Mouse (Mus musculus) embryonic stem cell, embryonic (primary cell): ENCODE data around the gene Mtap.

Experiments used
- CTCF ChIA-PET, 4 experiments: fragments of 300-600 bp in 2 of 4; fragments of 350-600 bp in 2 of 4; sonication (Branson Sonifier 250); formaldehyde crosslinking; loops; one replicate each; lab custom pipeline; 2022; ENCODE audit warnings: inconsistent platforms in 2 of 4; lab: Charles Lee
- POLR2A ChIA-PET, 4 experiments: fragments of 300-600 bp in 2 of 4; fragments of 350-600 bp in 2 of 4; sonication (Branson Sonifier 250); formaldehyde crosslinking; loops; one replicate each; lab custom pipeline; 2022; ENCODE audit warnings: antibody characterized with exemption in 4 of 4, inconsistent platforms in 1 of 4; lab: Charles Lee

The Mtap gene

GRCm38 (mm10) chr4:89136906-89137541 is at the start of gene Mtap:
Gene Mtap (plus strand): TSS chr4:89137122.
- ChIA-PET POLR2A (interaction anchor here in 2 of 4 experiments (0.8 to 2.5 kb wide), 10 partner anchors 9 to 199 kb away, joined by 3 to 13 read pairs (median 4); partner anchors contain the start of gene Cdkn2a (in 1 of the 2)), CTCF (interaction anchor here in 3 of 4 experiments (0.6 to 2.8 kb wide), 10 partner anchors 8 to 370 kb away, joined by 3 to 12 read pairs (median 4); partner anchors contain the start of gene Cdkn2b (in 1 of the 3))

DNA sequence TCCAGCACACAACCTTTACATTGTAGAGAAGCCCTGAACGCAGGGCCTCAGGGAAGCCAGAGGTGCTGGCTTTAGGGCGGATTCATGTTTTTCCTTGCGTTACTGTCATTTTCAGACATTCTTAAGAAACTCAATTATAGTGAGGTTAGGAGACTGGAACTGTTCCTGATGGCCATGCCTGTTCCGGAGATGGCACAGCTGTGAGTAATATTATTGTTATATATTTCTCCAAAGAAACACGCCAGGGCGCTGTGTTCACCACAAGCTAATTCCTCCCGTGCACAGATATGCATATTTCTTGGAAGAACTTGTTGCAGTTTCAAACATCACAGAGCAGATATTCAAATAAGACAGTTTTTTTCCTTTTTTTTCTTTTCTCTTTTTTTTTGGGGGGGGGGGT is 47.8 kb upstream of the Mtap start:
- ChIA-PET CTCF (no interaction called here), POLR2A (no interaction called here)

DNA sequence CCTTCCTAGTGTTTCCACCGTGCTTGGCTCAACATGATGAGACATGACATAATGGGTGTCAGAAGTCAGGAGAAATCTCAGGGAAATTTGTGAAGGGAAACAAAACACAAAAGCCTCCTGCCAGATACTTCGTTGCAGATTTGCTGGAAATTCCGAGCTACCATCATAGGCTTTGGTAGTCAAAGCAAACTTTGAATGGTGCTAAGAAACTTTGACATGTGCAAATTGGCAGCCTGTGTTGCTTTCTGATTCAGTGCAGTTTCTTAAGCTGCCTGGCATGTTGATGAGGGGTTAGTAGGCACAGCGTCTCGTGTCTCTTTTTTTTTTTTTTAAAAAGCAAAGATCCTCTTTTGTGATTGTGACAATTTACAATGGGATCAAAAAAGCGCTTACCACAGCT is 46.7 kb upstream of the Mtap start:
- CTCF ChIA-PET, result no interaction called here
- POLR2A ChIA-PET, result no interaction called here

DNA sequence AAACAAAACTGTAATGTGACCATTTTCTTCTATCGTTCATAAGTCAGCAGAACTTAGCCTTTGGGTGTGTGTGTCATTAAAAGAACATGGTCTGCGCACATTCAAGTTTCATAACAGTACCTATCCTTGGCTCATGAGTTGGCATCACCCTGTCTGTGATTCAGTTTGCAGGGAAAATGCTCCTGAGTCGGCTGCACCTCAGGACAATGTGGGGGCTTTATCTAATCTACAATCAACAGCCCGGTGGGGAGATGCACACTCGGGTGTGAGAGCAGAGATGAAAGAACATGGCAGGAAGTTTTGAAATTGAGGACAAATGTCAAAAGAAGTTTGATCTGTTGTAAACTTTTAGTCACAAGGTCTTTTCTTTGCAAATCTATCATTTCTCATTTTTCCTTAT is 44.8 kb upstream of the Mtap start:
- POLR2A ChIA-PET, result interaction anchor here in 1 of 4 experiments (1.3 kb wide), 1 partner anchor 9 kb away, joined by 3 read pairs; no protein-coding TSS in a partner anchor
- CTCF ChIA-PET, result no interaction called here

- CTCF ChIA-PET, result interaction anchor here in 1 of 4 experiments (0.5 kb wide), 1 partner anchor 215 kb away, joined by 3 read pairs; no protein-coding TSS in a partner anchor
- POLR2A ChIA-PET, result no interaction called here
Measured at GRCm38 (mm10) chr4:89094773-89095172, 42.1 kb upstream of the Mtap start.

GRCm38 (mm10) chr4:89098261-89098660 is 38.7 kb upstream of the Mtap start:
- POLR2A ChIA-PET, result interaction anchor here in 1 of 4 experiments (0.6 to 0.8 kb wide), 2 partner anchors 20 to 46 kb away, joined by 3 read pairs; no protein-coding TSS in a partner anchor
- CTCF ChIA-PET, result interaction anchor here in 1 of 4 experiments (0.7 kb wide), 1 partner anchor 1170 kb away, joined by 3 read pairs; no protein-coding TSS in a partner anchor

GRCm38 (mm10) chr4:89101276-89101675 is 35.6 kb upstream of the Mtap start:
- CTCF ChIA-PET, result no interaction called here
- POLR2A ChIA-PET, result no interaction called here

DNA sequence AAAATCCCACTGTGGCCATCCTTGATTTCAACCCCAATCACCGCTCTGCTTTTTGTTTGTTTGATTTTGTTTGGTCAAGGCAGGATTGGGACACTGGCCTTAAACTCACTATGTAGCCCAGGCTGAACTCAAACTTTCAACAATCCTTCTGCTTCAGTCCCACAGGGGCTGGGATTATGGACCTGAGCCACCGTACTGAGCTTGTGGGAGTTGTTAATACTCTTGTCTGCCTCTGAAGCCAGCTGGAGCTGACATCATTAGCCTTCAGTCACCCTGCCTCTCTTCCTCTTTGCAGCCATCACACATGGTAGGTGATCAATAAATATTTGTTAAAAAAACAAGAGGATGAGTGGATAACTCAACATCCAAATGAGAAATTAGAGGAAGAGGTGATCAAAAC is 34.6 kb upstream of the Mtap start:
- CTCF ChIA-PET, result no interaction called here
- POLR2A ChIA-PET, result no interaction called here

DNA sequence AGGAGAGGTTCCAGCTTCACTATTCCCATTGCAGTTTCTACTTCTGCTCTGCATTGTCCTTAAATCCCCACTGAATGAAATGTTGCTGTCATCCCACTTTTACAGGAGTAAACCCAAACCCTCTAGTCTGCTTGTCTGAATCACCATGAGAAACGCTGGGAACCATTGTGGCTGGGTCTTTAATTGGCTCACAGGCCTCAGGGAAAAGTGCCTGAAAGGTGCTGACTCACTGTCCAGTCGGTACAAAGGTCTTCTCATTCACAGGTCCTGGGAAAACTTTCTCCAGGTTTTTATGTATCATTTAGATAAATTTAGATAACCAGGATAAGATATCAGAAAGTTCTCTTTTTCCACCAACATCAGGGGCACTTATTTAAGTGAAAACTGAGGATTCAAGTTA is 31.4 kb upstream of the Mtap start:
- CTCF ChIA-PET, result no interaction called here
- POLR2A ChIA-PET, result no interaction called here

DNA sequence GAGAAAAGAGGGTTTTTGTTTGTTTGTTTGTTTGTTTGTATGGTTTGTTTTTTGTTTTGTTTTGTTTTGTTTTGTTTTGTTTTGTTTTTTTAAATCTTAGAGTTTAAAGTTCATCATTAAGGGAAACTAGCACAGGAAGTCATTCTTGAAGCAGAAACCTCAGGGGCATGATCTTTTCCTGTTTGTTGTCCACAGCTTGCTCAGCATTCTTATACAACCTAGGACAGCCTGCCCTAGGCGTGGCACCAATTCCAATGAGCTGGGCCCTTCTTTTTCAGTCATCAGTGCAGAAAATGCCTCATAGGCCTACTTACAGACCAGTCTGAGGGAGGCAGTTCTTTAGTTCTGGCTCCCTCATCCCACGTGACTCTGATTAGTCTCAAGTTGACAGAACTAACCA is 30.4 kb upstream of the Mtap start:
- POLR2A ChIA-PET, result no interaction called here
- CTCF ChIA-PET, result interaction anchor here in 1 of 4 experiments (1.1 kb wide), 1 partner anchor 20 kb away, joined by 3 read pairs; no protein-coding TSS in a partner anchor

GRCm38 (mm10) chr4:89112168-89112710 is 24.7 kb upstream of the Mtap start:
- POLR2A ChIA-PET, result no interaction called here
- CTCF ChIA-PET, result interaction anchor here (0.7 to 1.5 kb wide), 4 partner anchors 17 to 199 kb away, joined by 3 to 11 read pairs (median 7); partner anchors contain the start of gene Cdkn2b (in 1 of the 4)

- ChIA-PET POLR2A (no interaction called here), CTCF (interaction anchor here (0.7 to 1.5 kb wide), 4 partner anchors 16 to 198 kb away, joined by 3 to 11 read pairs (median 7); partner anchors contain the start of gene Cdkn2b (in 1 of the 4))
Measured at GRCm38 (mm10) chr4:89112782-89113181, 24.1 kb upstream of the Mtap start.

DNA sequence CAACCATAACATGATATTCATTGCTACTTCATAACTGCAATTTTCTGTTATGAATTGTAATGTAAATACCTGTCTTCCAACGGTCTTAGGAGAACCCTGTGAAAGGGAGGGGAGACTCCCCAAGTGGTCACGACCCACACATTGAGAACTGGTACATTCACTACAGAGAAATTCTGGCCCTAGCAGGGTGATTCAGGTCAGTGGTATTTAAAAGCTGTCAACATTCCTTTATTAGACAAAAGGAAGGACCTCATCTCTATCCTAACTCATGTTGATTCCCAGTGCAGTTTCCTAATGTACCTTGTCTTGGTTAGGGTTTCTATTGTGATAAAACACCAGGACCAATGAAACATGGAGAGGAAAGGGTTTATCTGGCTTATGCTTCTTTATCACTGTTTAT is 20.9 kb upstream of the Mtap start:
- ChIA-PET POLR2A (no interaction called here), CTCF (no interaction called here)

GRCm38 (mm10) chr4:89119900-89120299 is 17.0 kb upstream of the Mtap start:
- CTCF ChIA-PET, result no interaction called here
- POLR2A ChIA-PET, result no interaction called here

DNA sequence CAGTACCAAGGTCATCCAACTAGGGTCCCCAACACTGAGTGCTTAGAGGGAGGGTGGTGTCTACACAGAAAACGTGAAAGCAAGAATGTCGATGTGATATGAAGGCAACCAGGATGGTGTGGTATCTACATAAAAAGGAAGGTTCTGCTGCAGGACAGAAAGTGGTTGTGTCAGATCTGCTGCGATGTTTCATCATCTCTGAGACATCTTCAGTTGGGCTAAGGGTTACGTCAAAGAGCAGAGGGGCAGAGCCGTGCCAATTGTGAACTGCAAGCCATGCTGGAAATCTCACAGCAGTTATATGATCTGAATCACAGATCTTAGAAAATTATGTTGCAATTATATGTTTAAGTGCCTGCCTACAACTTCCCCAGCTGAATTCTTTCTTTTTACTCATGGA is 16.6 kb upstream of the Mtap start:
- CTCF ChIA-PET, result no interaction called here
- POLR2A ChIA-PET, result no interaction called here

DNA sequence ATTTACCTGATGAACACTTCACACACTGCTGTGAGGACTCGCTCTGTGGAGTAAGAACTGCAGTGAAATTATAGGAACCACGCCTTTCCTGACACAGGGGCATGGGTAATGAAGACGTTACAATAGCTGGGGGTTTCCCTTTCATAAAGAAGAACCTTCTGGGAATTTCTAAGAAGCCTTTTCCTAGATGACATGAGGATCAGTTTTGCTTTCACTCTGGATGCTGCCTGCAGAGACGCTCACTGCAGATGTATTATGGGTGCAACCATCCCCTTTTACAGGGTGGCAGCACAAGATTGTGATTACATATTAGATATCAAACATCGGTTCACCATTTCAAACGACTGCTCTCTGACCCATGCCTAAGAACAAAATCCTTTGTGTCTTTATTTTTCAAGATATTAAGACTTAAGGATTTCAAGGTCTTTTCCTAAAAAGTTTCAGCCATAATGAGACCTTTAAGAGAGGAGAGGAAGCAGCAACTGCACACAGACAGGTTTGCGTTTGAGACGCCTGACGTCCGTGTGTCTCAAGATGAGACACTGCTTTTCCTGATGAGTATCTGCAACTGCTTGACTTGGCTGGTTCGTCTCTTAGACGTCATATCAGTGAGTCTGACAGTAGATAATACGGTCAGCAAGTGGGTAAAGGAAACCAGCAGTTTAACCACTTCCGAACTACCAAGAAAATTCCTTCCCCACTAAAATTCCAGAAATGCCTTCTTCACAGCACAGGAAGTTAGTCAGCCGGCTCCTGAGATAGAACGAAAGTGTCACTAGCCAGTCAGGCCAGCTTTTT is 13.3 kb upstream of the Mtap start:
- ChIA-PET CTCF (interaction anchor here in 1 of 4 experiments (0.7 kb wide), 1 partner anchor 357 kb away, joined by 4 read pairs; no protein-coding TSS in a partner anchor), POLR2A (interaction anchor here in 1 of 4 experiments (0.7 kb wide), 1 partner anchor 685 kb away, joined by 3 read pairs; the partner anchor contains the start of gene Hacd4)

- ChIA-PET POLR2A (interaction anchor here in 1 of 4 experiments (0.6 to 2.6 kb wide), 2 partner anchors 9 to 55 kb away, joined by 3 to 11 read pairs; partner anchors contain the start of gene Mtap), CTCF (interaction anchor here in 3 of 4 experiments (0.6 to 3.0 kb wide), 9 partner anchors 10 to 1733 kb away, joined by 3 to 34 read pairs (median 3); partner anchors contain the start of gene Mtap (in 1 of the 3))
Measured at GRCm38 (mm10) chr4:89127674-89128073, 9.2 kb upstream of the Mtap start.

DNA sequence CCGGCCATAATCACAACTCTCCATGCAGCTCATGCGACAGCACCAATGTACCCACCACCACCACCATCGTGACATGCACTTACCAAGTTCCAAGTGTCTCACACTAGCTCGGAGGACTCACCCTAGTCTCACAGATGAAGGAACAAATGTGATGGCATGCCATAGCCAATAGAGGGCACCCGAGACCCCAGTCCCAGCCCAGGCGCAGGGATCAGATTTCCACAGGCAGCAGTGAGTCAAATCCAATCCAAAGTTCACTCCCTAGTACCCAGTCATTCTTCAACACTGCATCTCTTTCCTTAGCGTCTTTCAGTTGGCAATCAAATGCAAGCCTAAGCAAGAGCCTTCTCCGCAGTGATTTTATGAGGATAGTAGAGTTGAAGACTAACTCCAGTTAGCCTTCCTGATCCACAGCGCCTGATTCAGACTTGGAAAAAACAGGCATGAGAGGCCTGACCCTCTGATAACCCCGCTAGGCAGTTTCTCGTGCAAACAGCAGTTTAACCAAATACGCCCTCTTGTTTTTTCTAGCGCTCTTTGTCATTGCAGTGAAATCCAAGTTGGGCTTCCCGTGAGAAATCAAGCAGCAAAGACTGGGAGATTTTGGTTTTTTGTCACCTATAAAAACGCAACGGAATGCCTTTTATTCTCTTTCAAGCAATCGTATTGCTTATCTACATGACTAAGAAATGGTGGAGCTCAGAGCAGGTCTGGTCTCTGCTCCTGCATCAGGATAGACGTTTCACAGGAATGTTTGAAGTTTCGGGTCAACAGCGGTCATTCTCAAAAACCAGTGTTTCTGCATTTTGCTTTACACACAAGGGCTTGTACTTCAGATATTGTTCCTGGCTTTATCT is 8.6 kb upstream of the Mtap start:
- POLR2A ChIA-PET, result interaction anchor here in 1 of 4 experiments (0.6 to 2.6 kb wide), 3 partner anchors 9 to 56 kb away, joined by 3 to 11 read pairs (median 3); partner anchors contain the start of gene Mtap
- CTCF ChIA-PET, result interaction anchor here (0.6 to 3.0 kb wide), 12 partner anchors 9 to 1732 kb away, joined by 3 to 34 read pairs (median 4); partner anchors contain the start of genes Cdkn2a (in 1 of the 4) and Mtap (in 1 of the 4)
